Mouse (Mus musculus) myocyte (in vitro differentiated cells): ENCODE measurements around the gene Foxo3. TPM values are rescaled to one million over a fixed set of nuclear protein-coding genes. Genes with fewer than 3 reads are reported as not detected.

Experiments used
- H3K27me3 ChIP-seq: one replicate; pipeline ENCODE4 v1.6.1; 2011; ENCODE audit not compliant: control insufficient read depth, insufficient read depth, insufficient read length
- H3K36me3 ChIP-seq: one replicate; pipeline ENCODE4 v1.6.1; 2011; ENCODE audit not compliant: control insufficient read depth, insufficient read depth
- H3K4me2 ChIP-seq: one replicate; pipeline ENCODE4 v1.6.1; 2011; ENCODE audit warnings: low read depth, control low read depth
- H3K4me3 ChIP-seq: one replicate; pipeline ENCODE4 v1.5.1; 2011; ENCODE audit warnings: mild to moderate bottlenecking, control low read depth, moderate library complexity
- H3K79me2 ChIP-seq: one replicate; pipeline ENCODE4 v1.6.1; 2011; ENCODE audit not compliant: control insufficient read depth, insufficient read depth
- H3ac ChIP-seq: one replicate; pipeline ENCODE4 v1.6.1; 2011; ENCODE audit not compliant: control insufficient read depth, insufficient read length
- CEBPB ChIP-seq: IDR thresholded peaks from 2 replicates; pipeline ENCODE4 v1.6.1; 2011; ENCODE audit warnings: mild to moderate bottlenecking, moderate library complexity; ENCODE audit not compliant: poor library complexity, insufficient read depth, severe bottlenecking
- E2F4 ChIP-seq: IDR thresholded peaks from one replicate; pipeline ENCODE4 v1.6.1; 2011; ENCODE audit warnings: mild to moderate bottlenecking, control low read depth, moderate library complexity; ENCODE audit not compliant: insufficient read depth
- MAX ChIP-seq: IDR thresholded peaks from one replicate; pipeline ENCODE4 v1.6.1; 2011; ENCODE audit warnings: low read depth, mild to moderate bottlenecking, control low read depth
- MYOD1 ChIP-seq, 3 experiments: IDR thresholded peaks; one replicate each; pipeline ENCODE4 v1.6.1; 2011; ENCODE audit warnings: control low read depth in 2 of 3, low read depth in 2 of 3, mild to moderate bottlenecking in 2 of 3, moderate library complexity in 1 of 3; ENCODE audit not compliant: insufficient read length in 2 of 3, control insufficient read depth in 1 of 3
- MYOG ChIP-seq, 3 experiments: IDR thresholded peaks; one replicate each; pipeline ENCODE4 v1.6.1; 2011; ENCODE audit warnings: control low read depth in 2 of 3, low read depth in 2 of 3, mild to moderate bottlenecking in 2 of 3; ENCODE audit not compliant: insufficient read length in 2 of 3, control insufficient read depth in 1 of 3, insufficient read depth in 1 of 3
- POLR2A ChIP-seq: IDR thresholded peaks from one replicate; pipeline ENCODE4 v1.6.1; 2011; ENCODE audit warnings: low read depth, mild to moderate bottlenecking, control low read depth, moderate library complexity; ENCODE audit not compliant: insufficient read length
- POLR2AphosphoS2 ChIP-seq: IDR thresholded peaks from one replicate; pipeline ENCODE4 v1.6.1; 2011; ENCODE audit warnings: low read depth, control low read depth; ENCODE audit not compliant: insufficient read length
- REST ChIP-seq: IDR thresholded peaks from one replicate; pipeline ENCODE4 v1.6.1; 2011; ENCODE audit warnings: mild to moderate bottlenecking, control low read depth, moderate library complexity; ENCODE audit not compliant: insufficient read depth, insufficient read length
- SRF ChIP-seq: IDR thresholded peaks from one replicate; pipeline ENCODE4 v1.6.1; 2011; ENCODE audit warnings: low read depth; ENCODE audit not compliant: control insufficient read depth, insufficient read length
- TCF12 ChIP-seq: IDR thresholded peaks from one replicate; pipeline ENCODE4 v1.6.1; 2011; ENCODE audit warnings: mild to moderate bottlenecking, control low read depth; ENCODE audit not compliant: poor library complexity, insufficient read depth, severe bottlenecking
- TCF3 ChIP-seq: IDR thresholded peaks from one replicate; pipeline ENCODE4 v1.6.1; 2011; ENCODE audit warnings: low read depth, control low read depth; ENCODE audit not compliant: insufficient read length
- USF1 ChIP-seq: IDR thresholded peaks from one replicate; pipeline ENCODE4 v1.6.1; 2011; ENCODE audit warnings: low read depth, mild to moderate bottlenecking, control low read depth, moderate library complexity
- polyA plus RNA-seq: library from polyadenylated mRNA; unstranded; fragments of >200 nt; fragmentation: generic; extraction: Trizol; gene quantifications from one replicate; pipeline ENCODE4 v1.2.1, GENCODE M21; 2012; ENCODE audit warnings: missing spikeins

The Foxo3 gene
- polyA plus RNA-seq, 1 experiment, result 11.2 TPM

GRCm38 (mm10) chr10:42221136-42221891, 55.2 kb downstream of the Foxo3 start:
- Histone ChIP-seq H3K4me3 (no peak overlapping the region), H3K79me2 (peaks cover 4% of the 10 kb centered on the region), H3K4me2 (no peak overlapping the region), H3ac (no peak overlapping the region), H3K27me3 (no peaks in the 10 kb centered on the region), H3K36me3 (no peaks in the 10 kb centered on the region)
- TF ChIP-seq POLR2A (no peak), USF1 (no peak), MYOG (IDR thresholded peaks at IDR 0.05; ENCODE audit: control insufficient read depth in 1 of 3, insufficient read depth in 1 of 3, insufficient read length in 2 of 3, low read depth in 2 of 3) (no peak), TCF3 (no peak), REST (no peak), CEBPB (no peak), TCF12 (no peak), MAX (no peak), SRF (no peak), POLR2AphosphoS2 (no peak), E2F4 (no peak)

- Histone ChIP-seq H3ac (no peak overlapping the region), H3K27me3 (no peaks in the 10 kb centered on the region), H3K4me3 (no peak overlapping the region), H3K79me2 (peaks cover 5% of the 10 kb centered on the region), H3K4me2 (no peak overlapping the region), H3K36me3 (no peaks in the 10 kb centered on the region)
- TF ChIP-seq TCF12 (no peak), REST (no peak), SRF (no peak)
Measured at GRCm38 (mm10) chr10:42220418-42220952, 56.1 kb downstream of the Foxo3 start.

GRCm38 (mm10) chr10:42211407-42211806, 65.1 kb downstream of the Foxo3 start:
- H3K36me3 ChIP-seq, result peaks cover 7% of the 10 kb centered on the region
- no peak overlapping the region for H3K4me3 ChIP-seq
- H3K4me2 ChIP-seq, result no peak overlapping the region
- TF ChIP-seq MYOD1 (IDR thresholded peaks at IDR 0.05; ENCODE audit: control insufficient read depth in 1 of 3, insufficient read length in 2 of 3, low read depth in 2 of 3), result no peak
- no peak for TF ChIP-seq MYOG (IDR thresholded peaks at IDR 0.05; ENCODE audit: control insufficient read depth in 1 of 3, insufficient read depth in 1 of 3, insufficient read length in 2 of 3, low read depth in 2 of 3)
- no peak overlapping the region for H3ac ChIP-seq
- peaks cover 2% of the 10 kb centered on the region for H3K79me2 ChIP-seq
- H3K27me3 ChIP-seq, result no peaks in the 10 kb centered on the region

- no peak overlapping the region for H3K4me2 ChIP-seq
- H3K4me3 ChIP-seq, result no peak overlapping the region
- TF ChIP-seq CEBPB (no peak), REST (no peak), SRF (no peak), USF1 (no peak), MAX (no peak), TCF12 (no peak), MYOG (IDR thresholded peaks at IDR 0.05; ENCODE audit: control insufficient read depth in 1 of 3, insufficient read depth in 1 of 3, insufficient read length in 2 of 3, low read depth in 2 of 3) (no peak), E2F4 (no peak)
- H3K36me3 ChIP-seq, result peaks cover 7% of the 10 kb centered on the region
- H3K79me2 ChIP-seq, result no peaks in the 10 kb centered on the region
- no peak overlapping the region for H3ac ChIP-seq
- no peaks in the 10 kb centered on the region for H3K27me3 ChIP-seq
Measured at GRCm38 (mm10) chr10:42210641-42211040, 65.9 kb downstream of the Foxo3 start.

GRCm38 (mm10) chr10:42209809-42210208, 66.7 kb downstream of the Foxo3 start:
- TF ChIP-seq MYOD1 (IDR thresholded peaks at IDR 0.05; ENCODE audit: control insufficient read depth in 1 of 3, insufficient read length in 2 of 3, low read depth in 2 of 3), result no peak
- no peak for TF ChIP-seq TCF3
- no peak for TF ChIP-seq MAX
- no peak for TF ChIP-seq CEBPB
- no peak for TF ChIP-seq E2F4
- no peak for TF ChIP-seq SRF
- no peak for TF ChIP-seq REST
- TF ChIP-seq TCF12, result no peak
- no peak for TF ChIP-seq POLR2A
- TF ChIP-seq USF1, result no peak
- TF ChIP-seq MYOG (IDR thresholded peaks at IDR 0.05; ENCODE audit: control insufficient read depth in 1 of 3, insufficient read depth in 1 of 3, insufficient read length in 2 of 3, low read depth in 2 of 3), result no peak
- no peak for TF ChIP-seq POLR2AphosphoS2
- Histone ChIP-seq H3ac (no peak overlapping the region), H3K4me3 (no peak overlapping the region), H3K79me2 (no peaks in the 10 kb centered on the region), H3K4me2 (no peak overlapping the region), H3K36me3 (peaks cover 7% of the 10 kb centered on the region), H3K27me3 (no peaks in the 10 kb centered on the region)
